Mouse (Mus musculus): ENCODE measurements around the gene Bcl2l11.
"Not testable (repeated sequence)": the region's sequence is repeated elsewhere in the genome, so short reads cannot be mapped to it uniquely, and the experiment has no call there.

The Bcl2l11 gene

DNA sequence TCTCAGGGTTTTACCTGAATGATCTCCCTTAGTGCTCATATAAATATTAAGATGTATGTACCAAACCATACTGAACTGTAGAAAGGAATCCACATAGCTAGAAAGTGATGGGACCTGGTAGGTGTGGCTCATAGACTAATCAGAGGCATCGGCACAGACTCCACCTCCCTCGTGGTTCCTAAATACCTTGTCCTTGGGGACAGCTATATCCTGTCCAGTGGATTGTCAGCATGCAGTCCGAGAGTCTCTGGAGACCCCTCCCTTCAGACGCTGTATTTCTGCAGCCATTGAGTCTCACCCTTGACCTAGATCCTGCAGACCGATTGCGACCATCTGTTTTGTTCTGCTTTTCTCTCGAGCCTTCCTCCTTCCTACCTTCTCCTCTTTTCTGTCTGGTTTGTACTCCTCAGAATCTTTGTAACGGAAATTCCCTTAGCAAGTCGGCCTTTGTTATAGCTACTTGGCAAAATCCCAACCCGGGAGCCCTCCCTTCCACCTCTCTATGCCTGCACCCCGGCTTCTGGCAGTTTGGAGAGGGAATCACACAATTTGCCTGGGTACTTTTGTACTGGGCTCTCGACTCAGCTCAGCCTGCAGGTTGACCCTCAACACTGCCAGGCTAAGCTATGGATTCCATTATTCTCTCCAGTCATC, 50.7 kb downstream of the Bcl2l11 start:
- DNase-seq, result no peak

DNA sequence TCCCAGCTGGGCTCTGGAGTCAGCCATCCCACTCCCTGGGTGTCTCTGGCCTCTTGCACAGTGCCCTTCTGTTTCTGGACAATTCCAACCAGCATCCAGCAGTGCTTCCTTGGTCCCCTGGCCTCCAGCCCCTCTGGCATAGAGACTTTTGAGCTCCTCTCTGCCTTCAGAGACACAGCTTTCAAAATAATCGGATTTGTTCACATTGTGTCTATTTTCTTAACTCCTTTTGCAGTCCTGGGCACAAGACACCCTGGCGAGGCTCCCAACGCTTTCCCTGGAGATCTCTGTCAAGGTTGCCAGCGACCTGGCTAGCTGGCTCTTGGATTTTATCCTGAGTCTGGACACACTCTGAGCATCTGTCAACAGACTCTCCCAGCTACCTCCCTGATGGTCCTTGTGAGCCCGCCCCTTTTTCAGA, 51.4 kb downstream of the Bcl2l11 start:
- DNase-seq, result no peak

DNA sequence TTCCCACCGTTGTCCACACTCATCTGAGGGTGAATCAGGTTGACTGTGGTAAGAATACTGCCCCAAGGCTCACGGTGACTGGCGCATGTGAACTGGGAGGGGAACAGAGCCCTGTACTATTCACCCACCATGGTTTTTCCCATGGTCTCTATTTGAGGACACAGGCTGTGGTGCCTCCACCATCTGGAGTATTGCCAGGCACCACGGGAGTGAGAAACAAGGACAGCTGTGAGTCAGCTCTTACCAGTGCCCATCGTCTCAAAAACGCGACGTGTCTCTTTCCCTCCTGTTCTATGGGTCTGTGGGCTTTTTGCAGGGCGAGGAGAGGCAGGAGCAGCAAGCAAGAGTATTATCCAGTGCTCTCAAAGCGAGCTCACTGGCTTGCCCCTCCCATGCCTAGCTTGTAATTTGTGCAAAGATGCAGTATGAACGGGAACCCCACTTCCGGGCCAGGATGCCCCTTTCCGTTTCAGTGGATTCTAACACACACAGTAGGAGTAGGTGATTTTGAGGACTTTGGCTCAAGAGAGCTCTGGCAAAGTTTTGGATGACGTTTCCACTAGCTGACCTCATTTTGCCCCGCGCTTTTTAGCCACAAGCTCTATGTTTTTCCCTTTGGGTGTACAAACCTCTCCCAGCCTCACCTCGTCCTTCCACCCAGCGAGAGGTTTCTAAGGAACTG, 53.4 kb downstream of the Bcl2l11 start:
- peak; percentile 17 for DNase-seq

- peak; percentile 79 for DNase-seq
Measured at GRCm38 (mm10) chr2:128179808-128180379, 54.1 kb downstream of the Bcl2l11 start.

GRCm38 (mm10) chr2:128182181-128182580, 56.3 kb downstream of the Bcl2l11 start:
- DNase-seq, result not testable (repeated sequence)

- DNase-seq, result no peak
Measured at GRCm38 (mm10) chr2:128182751-128183150, 56.9 kb downstream of the Bcl2l11 start.

- no peak for DNase-seq
Measured at GRCm38 (mm10) chr2:128183762-128184161, 57.9 kb downstream of the Bcl2l11 start.

GRCm38 (mm10) chr2:128185942-128186341, 60.1 kb downstream of the Bcl2l11 start:
- DNase-seq, result no peak

DNA sequence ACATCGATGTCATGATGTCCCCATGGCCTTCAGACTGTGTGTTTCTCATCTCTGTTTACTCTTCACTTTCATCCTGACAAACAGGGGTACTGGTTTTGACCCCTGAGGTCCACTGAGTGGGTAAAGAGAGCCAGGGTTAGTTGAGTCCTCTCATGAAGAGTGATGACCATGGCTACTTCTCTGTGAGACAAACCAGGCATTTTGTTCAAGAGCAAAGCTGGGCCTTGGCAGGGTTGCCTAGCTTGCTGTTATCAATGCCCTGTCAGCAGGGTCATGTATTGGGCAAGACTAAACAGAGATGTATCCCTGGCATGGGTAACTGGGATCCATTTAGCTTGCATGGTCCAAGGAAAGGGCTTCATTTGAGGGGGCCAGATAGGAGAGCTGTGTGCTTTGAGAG, 61.4 kb downstream of the Bcl2l11 start:
- DNase-seq, result no peak

DNA sequence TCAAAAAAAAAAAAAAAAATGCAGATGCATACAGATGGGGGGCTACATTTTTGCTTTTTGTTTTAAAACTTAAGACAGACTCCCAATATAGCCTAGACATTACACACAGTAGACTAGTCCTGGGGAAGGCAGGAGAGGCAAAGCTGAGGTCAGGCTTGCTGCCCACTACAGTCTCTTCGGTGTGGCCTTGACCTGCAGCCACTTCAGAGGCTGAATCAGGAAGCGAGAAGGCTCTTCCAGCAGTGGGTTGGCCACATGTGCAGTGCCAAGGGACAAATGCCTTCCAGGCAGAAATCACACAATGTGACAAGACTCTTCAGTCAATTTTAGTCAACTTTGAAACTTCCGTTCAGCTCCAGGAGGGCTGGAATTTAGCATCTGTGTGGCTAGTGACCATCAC, 62.6 kb downstream of the Bcl2l11 start:
- no peak for DNase-seq

- DNase-seq, result no peak
Measured at GRCm38 (mm10) chr2:128189691-128190090, 63.9 kb downstream of the Bcl2l11 start.

DNA sequence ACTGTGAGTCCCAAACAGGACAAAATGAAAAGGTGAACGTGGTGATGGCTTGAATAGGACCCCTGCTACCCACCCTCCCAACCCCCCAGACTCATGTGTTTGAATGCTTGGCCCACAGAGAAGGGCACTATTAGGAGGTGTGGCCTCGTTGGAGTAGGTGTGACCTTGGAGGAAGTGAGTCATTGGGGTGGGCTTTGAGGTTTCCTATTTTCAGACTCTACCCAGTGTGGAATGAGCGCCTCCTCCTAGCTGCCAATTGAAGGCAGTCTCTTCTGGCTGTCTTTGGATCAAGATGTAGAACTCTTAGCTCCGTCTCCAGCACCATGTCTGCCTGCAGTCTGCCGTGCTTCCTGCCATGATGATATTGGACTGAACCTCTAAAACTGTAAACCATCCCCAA, 64.4 kb downstream of the Bcl2l11 start:
- no peak for DNase-seq

DNA sequence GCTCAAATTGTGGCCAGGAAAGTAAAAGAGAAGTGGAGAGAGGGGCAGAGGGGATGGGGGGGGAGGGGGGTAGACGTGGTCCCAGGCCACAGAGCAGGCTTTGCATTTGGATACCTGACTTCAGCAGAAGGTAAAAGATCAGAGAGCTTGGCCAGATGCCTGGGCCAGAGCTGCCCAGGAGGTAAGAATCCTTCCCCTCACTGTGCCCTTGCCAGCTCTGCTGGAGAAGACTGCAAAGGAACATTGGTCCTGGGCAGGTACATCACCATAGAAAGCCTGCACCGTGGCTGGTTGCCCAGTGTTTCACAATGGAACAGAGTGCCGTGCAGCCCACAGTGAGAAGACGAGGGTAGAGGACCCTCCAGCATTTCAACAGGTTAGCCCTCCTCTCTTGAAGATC, 67.6 kb downstream of the Bcl2l11 start:
- peak; percentile 83 for DNase-seq

DNA sequence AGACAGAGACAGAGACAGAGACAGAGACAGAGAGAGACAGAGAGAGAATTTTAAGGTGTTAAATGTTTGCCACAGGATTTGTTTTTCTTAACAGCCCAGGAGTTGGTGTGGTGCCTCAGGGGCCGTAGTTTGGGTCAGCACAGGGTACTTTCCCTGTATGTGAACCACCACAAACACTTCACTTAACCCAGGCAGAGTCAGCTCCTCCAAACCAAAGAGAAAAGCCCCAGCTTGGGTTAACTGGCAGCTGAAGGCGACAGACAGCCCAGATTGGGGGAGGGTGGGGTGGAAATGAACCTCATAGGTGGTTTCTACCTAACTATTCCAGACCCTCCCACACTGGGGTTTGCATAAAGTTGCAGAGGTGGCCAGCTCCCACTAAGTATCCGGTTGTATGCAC, 71.5 kb downstream of the Bcl2l11 start:
- no peak for DNase-seq

GRCm38 (mm10) chr2:128203147-128203546, 77.3 kb downstream of the Bcl2l11 start:
- DNase-seq, result no peak

- DNase-seq, result no peak
Measured at GRCm38 (mm10) chr2:128203749-128204405, 78.0 kb downstream of the Bcl2l11 start.

DNA sequence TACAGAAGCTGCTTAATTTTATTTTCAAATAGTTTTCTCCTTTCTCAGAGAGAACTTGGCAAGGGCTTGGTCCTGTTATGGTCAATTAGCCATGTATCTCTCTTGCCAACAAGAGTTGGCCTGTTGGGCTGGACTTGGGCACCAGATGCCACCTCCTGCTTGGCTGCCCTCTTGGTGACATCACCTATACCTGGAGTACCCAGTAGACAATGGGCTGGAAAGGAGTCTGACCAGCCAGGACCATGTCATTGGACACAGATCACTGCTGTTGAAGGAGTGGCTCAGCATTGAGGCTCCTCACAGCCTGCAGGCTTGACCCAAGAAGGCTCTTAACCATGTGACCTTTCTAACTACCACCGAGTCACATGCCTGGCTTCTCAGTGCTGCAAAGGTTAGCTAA, 82.7 kb downstream of the Bcl2l11 start:
- DNase-seq, result peak; percentile 87

DNA sequence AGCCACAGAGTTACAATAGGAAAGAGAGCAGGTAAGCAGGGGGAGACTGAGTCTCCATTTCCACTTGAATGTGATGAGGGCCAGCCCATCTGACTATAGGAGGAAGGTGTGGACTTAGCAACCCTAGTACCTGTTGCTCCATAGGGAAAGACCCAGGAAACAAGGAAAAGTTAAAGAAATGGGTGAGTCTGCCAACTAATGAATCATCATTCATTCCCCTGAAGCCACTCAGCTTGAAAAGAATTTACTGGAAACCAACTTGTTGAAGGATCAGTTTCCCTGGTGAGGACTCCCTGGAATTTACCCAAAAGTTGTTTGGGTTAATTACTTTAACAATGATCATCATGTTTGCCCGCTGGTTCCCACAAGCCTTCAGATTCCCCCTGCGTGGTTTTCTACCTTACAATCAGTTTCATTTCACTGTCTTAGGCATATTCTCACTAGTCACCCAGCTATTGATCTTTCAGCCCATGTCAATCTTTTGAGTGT, 84.0 kb downstream of the Bcl2l11 start:
- no peak for DNase-seq

DNA sequence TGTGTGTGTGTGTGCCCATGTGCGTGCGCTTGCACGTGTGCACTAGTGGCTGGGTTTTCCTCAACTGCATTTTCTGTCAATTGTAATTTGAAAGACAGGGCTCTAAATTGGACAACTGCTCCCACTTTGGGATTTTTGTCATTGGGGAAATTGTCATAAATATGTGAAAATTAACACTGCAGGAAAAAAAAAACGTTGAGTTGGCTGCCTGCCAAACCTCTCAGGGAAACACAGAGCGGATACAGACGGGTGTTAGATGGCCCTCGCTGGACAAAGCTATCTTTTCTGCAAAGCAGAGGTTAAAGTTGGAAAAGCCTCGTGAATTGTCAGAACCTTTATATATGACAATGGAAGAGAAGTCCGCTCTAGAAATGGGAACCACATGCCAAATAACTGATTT, 84.5 kb downstream of the Bcl2l11 start:
- DNase-seq, result no peak

DNA sequence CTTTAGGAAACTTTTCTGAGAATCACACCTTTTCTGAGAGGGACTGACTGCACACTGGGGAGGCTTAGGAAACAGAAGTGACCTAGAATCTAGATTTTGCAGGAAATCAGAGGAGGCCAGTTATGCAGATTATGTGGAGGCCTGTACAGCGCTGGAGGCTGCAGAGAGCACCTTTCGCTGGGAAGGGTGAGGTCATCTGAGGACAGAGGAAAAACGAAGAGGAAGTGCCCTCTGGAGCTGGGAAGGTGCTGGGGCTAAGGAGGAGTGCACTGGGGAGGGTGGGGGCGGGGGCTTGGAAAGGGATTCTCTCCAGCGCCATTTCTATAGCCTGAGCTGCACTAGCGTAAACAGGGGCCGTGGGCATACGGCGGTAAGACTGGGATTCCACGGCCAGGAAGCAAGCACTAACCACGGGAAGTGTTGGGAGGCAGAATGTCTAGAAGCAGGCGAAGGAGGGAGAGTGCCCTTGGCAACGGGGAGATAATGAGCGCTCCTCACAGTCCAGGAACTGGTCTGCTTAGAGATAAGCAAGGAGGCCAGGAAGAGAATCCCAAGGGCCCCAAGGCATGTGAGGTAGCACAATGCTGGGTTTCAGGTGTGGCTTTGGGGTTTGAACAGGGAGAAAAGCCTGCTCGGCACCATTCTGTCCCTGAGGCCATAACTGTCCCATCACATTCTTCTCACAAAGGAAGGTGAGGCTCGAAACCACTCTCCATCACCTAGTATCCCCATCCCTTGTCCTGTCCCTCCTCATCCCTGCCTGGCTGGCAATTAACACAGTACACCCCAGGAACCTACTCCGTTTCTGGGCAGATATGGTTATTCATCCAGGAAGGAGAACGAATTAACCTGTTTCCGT, 85.4 kb downstream of the Bcl2l11 start:
- DNase-seq, result peak; percentile 32

GRCm38 (mm10) chr2:128211881-128212209, 86.0 kb downstream of the Bcl2l11 start:
- DNase-seq, result no peak

All from kidney, adult 11 months (tissue).